Mouse (Mus musculus): ENCODE results near the gene Cabin1.

The Cabin1 gene

DNA sequence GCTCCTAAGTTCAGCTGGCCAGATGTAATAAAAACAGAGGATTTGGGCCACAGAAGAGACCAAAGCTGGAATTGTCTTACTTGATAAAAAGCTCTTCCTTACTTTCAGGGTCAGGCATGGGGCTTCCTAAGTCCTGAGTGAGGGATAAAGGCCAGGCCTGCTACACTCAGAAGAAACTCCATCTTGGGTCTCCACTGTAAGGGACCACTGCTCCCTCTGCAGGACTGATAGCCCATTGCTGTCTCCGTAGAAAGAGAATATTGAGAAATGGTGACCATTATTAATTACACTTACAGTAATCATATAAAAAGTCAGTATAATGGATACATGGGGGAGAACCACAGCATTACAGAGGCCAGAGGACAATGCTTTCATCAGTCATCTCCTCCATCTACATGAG, 60.6 kb downstream of the Cabin1 start:
- no peak for DNase-seq (ENCODE audit: low read depth in 2 of 2, low spot score in 2 of 2)

DNA sequence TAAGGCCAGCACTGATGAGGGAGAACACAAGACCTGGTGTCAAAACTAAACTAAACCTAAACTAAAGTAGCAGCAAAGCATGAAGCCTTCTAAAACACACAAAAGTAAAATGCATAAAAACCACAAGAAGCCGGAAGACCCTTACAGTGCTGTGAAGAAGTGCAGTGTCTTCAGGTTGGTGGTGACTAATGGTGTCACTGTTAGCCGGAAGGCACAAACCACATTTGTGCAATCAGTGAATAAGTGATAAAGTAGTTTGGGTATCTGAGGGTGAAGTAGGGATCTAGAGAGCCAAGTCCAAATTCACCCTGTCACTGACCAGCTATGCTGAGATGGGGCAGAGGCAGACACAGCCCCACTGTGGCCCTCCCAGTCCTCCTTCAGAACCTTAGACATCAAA, 61.6 kb downstream of the Cabin1 start:
- no peak for DNase-seq (ENCODE audit: low read depth in 2 of 2, low spot score in 2 of 2)

DNA sequence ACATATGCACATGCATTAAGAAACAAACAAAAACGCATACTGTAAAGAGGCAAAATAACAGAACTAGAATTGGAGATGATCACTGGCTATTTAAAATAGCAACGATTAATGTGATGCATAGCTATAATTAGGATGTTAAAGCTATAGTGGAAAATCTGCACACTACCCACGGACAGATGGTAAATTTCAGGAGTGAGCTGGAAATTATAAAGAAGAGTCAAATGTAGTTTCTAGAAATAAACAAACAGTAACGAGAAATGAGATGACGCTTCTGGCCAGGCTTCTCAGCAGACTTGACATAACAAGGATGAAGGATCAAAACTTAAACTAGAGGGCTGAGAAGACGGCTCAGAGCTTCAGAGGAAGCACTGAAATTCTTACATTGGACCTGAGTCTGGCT, 62.9 kb downstream of the Cabin1 start:
- no peak for DNase-seq (ENCODE audit: low read depth in 2 of 2, low spot score in 2 of 2)

DNA sequence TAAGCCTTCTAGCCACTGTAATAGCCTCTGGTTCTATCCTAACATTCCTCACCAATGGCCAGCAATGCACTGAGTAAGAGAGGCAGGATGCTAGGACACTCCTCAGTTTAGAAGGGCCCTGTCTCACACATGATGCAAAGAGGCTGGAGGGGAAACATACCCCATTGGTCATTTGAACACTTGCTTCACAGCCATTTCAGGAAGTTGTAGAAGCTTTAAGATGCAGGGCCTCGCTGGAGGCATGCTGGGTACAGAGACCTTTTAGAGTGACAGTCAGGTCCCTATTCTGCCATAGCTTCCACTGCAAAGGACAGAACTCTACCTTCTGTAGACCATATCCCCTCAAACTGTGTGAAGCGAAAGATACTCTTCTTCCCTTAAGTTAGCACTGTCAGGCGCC, 66.4 kb downstream of the Cabin1 start:
- DNase-seq (ENCODE audit: low read depth in 2 of 2, low spot score in 2 of 2), result no peak

DNA sequence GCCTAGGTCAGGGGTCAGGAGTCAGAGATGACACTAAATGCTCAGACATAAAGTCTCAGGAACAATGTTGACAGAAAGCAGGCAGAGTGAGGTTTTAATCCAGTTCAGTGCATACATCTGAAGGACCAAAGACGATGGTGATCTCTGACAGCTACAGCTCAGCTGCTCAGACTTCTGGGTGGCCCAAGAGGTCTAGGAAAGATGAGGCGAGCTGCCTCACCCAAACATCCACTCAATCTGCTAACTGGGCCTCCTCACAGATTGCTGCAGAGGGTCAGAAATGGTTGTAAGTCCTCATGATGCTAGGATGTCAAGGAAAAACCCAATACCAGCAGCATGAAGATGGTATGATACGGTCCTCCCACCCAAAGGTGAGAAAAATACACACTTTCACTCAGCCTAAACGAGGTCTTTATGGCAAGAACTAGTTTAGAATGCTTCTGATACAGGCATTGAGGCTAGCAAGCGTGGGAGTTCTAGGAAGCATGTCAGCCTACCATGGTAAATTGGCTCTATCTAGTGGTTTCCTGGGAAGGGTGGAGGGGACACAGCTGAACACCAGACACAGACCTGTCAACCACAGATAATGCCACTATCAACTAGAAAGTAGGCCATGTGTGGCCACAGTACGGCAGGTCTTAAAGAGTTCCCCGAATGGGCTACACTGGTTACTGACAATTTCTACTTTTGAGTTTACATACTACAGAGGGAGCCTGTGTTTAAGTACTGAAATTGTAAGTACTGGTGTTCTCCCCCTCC, 67.4 kb downstream of the Cabin1 start:
- no peak for DNase-seq (ENCODE audit: low read depth in 2 of 2, low spot score in 2 of 2)

DNA sequence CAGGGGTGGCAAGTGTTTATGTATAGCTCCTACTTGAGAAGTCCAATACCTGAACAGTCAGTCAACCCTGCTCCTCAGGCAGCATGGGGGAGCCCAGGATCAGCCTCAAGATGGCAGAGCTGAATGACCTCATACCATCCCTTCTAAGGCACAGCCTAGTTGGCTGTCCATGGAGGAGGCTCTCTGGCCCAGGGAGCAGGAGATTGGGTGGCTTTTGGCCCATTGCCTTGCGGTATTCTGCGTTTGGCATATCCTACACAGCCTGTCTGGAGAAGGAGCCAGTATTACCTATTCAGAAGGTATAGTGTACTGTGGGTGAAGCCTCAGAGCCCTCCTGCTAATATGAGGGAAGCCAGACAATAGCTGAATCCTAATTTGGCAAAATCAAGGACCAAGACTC, 68.6 kb downstream of the Cabin1 start:
- no peak for DNase-seq (ENCODE audit: low read depth in 2 of 2, low spot score in 2 of 2)

DNA sequence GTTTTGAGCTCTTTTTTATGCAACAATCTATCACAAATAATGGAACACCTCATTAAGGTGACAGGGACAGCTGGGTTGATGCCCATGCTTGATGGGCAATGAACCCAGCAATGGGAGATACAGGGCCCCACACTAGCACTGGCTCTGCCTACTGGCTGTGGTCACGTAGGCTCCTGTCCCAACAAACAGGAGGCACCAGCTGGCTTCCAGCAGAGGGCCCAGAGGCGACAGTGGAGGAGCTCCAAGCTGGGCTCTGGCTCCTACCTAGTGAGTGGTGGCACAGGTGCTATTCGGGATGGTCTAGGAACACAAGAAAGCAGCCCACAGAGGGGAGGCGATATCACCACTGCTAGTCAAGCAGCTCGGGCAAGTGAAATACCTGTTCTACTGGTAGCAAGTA, 69.1 kb downstream of the Cabin1 start:
- no peak for DNase-seq (ENCODE audit: low read depth in 2 of 2, low spot score in 2 of 2)

DNA sequence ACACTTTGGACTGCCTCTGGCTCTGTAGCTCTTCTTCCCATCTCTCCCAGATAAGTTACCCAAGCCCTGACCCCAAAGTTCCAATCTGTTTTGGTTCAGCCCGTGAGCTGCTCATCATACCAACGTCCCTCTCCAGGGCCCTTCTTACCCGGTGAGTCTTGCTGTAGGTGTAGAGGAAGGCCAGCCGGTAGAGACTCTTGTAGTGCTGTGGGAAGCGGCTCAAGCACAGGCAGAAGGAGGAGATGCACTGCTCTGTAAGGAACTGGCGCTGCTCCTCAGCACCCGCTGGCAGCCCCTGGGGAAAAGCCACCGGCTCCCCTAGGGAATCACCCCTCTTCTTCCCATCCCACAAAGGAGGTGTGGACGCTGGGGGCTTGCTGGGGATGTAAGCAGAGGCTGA, 69.6 kb downstream of the Cabin1 start:
- no peak for DNase-seq (ENCODE audit: low read depth in 2 of 2, low spot score in 2 of 2)

DNA sequence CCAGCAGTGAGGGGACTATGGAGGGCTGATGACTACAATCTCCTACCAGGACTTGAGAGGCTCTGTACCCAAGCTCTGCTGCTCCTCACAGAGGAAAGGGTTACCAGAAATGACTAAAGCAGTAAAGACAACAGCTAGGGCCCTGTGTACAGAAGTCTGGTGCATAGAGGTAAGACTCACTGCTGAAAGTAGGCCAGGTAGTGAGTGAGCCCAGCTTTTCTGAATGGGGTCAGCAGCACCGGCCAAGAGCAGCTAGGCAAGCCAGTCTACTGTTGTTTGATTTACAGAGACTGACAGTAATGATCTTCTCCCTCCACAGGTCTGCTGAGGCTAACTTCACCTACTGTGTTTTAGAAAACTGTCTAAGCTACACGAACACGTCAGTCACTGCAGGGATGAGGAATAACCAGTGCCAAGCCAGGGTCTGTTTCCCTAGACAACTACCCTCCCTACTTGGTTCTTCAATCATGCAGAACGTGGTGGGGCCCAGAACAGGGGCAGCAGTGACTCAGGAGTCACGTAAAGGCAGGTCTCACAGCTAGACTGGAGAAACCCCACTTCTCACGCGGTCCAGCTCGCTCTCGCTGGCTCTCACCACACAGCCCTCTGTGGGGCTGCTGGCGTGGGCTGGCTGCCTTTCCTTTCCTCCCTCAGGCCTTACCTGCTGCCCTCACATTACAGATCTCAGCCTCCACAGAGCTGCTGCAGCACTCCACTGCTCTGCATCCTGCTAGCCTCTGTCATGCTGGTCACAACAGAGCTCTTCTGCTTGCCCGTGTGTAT, 70.5 kb downstream of the Cabin1 start:
- DNase-seq (ENCODE audit: low read depth in 2 of 2, low spot score in 2 of 2), result no peak

DNA sequence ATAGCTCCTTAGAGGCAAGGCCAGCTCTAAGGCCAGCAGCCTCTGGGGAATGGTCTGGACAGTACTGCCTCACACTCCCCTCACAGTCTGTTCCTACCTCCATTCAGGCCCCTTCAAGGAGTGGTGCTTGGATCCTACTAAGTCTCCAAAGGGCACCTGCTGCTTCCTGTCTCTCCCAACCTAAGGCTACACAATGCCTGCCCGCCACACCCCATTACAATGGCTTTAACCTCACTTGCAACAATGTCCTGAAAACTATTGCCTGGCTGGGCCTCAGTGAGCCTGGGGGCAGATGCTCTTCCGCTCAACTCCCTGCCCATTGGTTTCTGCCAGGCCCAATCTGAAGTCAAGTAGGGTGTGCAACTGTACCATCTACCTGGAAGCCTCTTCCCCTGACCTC, 75.5 kb downstream of the Cabin1 start:
- no peak for DNase-seq (ENCODE audit: low read depth in 2 of 2, low spot score in 2 of 2)

DNA sequence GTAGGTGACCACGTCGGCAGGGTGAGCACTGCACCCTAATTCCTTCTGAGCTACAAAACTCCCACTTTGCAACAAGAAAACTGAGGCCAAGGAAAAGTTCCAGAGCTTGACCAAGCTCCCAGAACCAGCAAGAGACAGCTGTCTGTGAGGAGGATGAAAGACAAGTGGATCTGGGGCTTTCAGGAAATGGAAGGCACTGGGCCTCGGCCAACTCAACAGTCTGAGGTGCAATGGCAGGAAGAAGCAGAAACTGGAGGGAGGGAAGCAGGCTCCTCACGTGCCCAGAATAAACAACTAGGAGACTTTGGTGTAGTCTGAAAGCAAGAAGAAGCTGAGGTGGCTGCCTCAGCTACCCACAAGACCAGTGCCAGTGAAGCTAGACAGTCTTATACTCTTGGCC, 77.4 kb downstream of the Cabin1 start:
- DNase-seq (ENCODE audit: low read depth in 2 of 2, low spot score in 2 of 2), result no peak

DNA sequence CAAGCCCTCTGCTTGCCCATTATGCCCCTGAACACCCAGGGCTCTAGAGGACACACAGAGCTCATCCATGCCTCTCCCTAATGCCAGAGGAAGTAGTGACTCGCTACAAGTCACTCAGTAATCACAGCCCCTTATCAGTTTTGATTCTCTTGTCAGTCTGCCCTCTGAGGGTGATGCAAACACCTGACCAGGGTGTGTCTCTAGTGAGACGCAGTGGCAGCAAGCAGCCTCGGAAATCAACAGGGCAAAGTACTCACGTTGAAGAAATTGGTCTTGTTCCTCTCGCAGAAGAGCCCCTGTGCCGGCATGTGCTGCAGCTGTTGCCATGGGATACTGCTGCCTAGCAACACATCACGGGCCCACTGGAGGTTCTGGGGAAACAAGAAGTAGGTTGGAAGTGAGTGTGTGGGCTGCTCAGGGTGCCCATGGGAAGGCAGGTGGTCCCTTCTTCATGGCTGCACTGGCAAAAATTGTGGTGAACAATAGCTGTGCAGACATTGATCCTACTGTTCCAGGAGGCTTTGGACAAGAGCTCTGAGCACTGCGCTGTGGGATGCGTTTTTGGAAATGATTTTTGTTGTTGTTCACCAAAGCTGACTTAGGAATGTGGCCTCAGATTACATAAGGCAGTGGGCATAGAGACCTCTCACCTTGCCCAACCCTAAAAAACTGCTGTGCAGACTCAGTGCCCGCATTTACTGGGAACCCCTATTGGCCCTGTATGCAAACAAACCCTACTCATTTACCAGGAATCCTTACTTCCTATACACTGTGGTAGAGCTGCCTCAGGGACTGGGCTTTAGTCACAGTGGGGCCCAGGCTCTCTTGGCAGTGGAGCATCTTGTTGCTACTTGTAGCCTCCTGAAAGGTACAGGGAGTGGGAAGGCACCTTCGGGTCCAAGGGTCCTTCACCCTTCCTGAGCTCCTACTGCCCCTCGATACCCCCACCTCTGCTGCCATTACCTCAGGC, 79.8 kb downstream of the Cabin1 start:
- DNase-seq (ENCODE audit: low read depth in 2 of 2, low spot score in 2 of 2), result no peak

DNA sequence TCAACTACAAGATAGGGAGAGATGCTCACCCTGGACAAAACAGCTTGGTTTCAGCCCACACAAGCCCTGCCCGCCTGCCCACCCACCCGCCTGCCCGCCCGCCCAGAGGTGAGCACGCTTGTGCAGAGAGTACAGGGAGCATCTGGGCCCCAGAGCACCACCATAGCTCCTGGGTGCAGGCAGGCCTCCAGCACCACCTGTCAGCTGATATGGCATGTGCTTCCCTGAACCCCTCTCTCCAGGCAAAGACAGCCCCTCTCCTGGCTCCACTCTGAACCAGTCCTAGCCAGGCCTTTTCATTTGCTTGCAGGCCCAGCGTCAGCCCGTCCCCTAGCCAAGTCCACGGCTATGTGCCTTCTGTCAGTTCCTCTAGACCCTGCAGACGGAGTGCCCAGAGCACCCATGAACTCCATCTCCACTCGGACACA, 83.6 kb downstream of the Cabin1 start:
- DNase-seq (ENCODE audit: low read depth in 2 of 2, low spot score in 2 of 2), result no peak

DNA sequence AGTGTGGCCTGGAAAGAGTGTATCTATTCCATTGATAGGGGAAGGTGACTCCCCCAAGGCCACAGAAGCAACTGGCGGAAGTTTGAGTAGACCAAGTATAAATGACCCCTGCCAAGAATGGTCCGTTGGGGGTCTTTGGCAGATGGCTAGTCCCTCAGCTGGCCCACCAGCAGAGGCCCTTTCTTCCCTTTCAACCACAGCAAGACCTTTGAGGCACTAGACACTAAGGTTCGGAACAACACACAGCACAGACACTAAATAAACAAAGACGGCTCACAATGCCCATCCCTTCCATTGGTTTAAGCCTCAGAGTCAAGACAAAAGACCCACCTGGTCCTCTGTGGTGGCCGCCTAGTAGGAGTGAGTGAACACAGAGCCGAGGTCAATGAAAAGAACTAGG, 84.9 kb downstream of the Cabin1 start:
- no peak for DNase-seq (ENCODE audit: low read depth in 2 of 2, low spot score in 2 of 2)

DNA sequence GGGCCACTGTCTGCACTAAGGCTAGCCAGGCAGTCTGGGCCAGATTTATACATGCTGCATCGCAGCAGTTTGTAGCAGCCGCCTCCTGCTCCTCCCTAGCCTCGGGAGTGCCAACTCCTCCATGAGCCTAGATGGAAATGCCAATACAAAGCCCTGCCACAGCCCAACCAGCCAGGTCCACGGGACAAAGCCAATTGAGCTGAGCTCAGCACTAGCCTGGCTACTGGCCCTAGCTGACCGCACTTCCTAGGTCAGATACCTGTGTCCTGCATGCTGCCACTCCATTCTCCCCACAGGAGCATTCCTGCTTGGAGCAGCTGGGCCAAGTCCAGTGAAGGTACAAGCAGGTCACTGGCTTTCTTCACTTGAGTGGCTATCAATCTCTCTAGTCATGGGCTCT, 86.2 kb downstream of the Cabin1 start:
- no peak for DNase-seq (ENCODE audit: low read depth in 2 of 2, low spot score in 2 of 2)

DNA sequence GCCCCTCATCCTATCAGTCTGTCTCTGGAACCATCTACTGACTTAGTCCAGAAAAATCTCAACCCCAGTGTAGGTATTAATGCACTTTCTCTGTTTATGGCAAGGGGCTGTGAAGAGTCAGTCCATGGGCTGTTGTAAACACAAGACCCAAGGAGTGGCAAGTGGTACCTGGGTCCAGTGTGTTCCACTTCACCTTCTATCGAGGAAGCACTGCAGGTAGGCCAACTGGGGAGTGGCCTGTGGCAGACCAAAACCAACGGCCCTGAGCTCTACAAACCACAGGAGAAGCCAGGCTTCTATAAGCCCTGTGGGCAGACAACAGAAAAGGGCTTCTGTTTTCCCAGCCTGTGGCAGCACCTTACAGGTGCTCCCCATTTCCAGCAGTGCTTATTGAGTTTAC, 86.6 kb downstream of the Cabin1 start:
- DNase-seq (ENCODE audit: low read depth in 2 of 2, low spot score in 2 of 2), result no peak

DNA sequence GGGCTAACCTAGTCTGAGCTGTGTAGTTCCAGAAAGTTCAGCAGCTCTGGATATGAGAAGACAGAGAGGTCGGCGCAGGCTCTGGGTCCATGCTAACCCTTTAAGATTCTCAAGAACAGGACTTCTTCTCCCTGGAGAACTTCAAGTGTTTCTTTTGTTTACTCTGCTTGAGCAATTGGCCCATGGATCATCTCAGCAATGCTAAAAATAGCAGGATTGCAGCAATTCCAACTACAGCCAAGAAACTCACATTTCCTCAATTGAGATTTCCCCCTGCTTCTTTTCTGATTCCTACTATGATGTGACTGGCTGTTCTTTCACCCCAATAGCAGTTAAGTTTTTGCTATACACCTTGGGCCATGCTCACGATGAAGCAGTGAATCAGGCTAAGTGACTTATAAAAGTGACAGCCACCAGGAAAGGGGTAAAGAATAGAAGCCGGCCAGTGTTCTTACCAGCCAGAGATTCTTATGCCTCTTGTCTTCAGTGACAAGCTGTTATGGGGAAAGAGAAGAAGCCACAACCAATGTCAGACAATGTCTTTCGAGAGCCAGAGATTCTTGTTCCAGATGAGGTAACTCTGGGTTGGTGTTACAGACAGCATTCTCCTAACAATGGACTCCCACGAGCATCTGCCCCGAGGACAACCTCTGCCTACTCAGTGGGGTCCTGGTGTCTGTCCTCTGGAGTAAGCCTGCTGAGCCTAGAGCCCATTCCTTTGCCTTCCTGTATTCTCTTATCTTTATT, 87.1 kb downstream of the Cabin1 start:
- no peak for DNase-seq (ENCODE audit: low read depth in 2 of 2, low spot score in 2 of 2)

DNA sequence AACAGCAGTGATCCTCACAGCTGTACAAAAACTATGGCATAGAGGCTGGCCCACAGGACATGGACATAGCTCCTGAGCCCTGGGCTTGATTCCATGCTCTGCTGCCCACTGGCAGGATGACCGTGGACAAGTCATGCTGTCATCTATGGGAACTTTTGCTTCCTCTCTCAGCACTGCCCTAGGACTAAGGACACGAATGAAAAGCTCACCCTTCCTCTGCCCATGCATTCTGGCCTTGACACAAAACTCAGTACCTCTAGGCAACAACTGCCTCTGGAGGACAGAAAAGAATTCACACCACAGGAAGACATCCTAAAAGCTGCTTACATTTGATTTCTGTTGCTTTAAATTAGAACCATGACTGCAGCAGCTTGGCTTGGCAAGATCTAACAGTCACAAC, 87.9 kb downstream of the Cabin1 start:
- DNase-seq (ENCODE audit: low read depth in 2 of 2, low spot score in 2 of 2), result no peak

DNA sequence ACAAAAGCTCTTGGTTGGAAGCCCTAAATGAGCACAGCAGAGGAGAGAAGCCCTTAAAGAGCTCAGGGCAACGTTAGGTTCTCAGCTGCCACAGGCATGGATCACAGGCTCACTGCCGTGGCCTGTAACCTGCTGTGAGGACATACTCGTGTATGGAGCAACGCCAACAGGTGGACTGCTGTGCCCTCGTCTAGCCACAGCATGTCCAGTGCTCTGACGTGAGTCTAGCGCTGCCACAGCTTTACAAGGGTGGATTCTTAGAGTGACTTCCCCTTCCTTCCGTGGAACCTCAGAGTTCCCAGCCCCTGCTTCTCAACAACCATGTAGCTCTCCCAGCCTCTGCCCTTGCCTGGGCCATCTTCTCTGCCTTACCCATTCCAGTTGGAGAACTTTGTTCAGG, 88.5 kb downstream of the Cabin1 start:
- no peak for DNase-seq (ENCODE audit: low read depth in 2 of 2, low spot score in 2 of 2)

DNA sequence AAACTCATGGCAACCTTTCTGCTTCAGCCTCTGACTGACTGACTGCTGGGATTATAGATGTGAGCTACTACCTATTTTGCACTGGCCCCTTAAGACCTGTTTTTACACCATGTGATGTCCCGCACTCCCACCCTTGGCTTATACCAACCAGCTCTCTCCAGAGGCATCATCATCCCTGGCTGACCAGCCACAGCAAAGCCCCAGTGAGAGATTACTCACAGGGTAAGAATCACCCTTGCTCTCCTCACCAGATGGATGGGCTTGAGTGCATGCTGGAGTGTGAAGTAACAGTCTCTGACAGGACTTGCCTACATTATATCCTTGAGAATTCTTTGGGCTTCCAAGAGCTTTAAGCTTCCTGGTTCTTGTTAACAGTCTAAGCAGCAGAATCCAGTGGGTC, 94.2 kb downstream of the Cabin1 start:
- no peak for DNase-seq (ENCODE audit: low read depth in 2 of 2, low spot score in 2 of 2)

DNA sequence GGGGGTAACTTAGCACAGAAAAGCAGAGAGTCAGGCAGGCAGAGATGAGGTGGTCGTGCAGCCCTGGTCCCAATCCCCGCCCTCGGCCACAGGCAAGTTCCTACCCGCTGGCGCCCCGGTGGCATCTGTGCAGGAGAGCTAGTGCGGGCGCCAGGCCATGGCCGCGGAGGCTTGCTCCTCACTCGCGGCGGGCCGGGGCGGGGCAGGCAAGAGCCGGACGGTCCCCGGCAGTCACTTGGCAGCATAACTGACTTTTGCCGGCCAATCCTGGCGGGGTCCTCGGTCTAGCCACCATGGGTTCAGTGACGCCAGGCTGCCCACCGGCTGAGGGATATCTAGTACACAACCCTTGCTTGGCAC, 96.2 kb downstream of the Cabin1 start:
- DNase-seq (ENCODE audit: low read depth in 2 of 2, low spot score in 2 of 2), result peak in 1 of 2 experiments; percentile 16
